Mouse (Mus musculus) cerebellum, postnatal 14 days (tissue): ENCODE measurements at regions not wholly inside any gene's neighbourhood (a gene's known extent, or its start where the extent isn't known, plus 50 kb on each side); places are given as distances from the start of the nearest gene placed in this dataset.

Source experiments
- DNase-seq, 2 experiments: peaks; one replicate each; pipeline ENCODE4 v3.0.0; 2021; ENCODE audit warnings: mixed read lengths in 2 of 2

- DNase-seq: no peak
Observed at GRCm38 (mm10) chr12:61912146-61912545, 389.2 kb downstream of the Lrfn5 start.

- peak; percentile 9 to 40 for DNase-seq
Observed at GRCm38 (mm10) chr12:61923331-61923730, 400.4 kb downstream of the Lrfn5 start.

GRCm38 (mm10) chr12:61925266-61925861 is 402.4 kb downstream of the Lrfn5 start:
- peak in 1 of 2 experiments; percentile 8 for DNase-seq
